Mouse (Mus musculus) kidney, postnatal 0 days (tissue): ENCODE results near the gene Hecw2. TPM values are rescaled to one million over a fixed set of nuclear protein-coding genes. Genes with fewer than 3 reads are reported as not detected.

Experiments used
- ATAC-seq: fragments of 200-750 bp; cut with Nextera tagmentation; replicated peaks from 2 replicates; pipeline ENCODE4 v1.8.0; 2017; ENCODE audit warnings: low read depth, moderate number of reproducible peaks, moderate TSS enrichment, moderate library complexity; ENCODE audit not compliant: low FRiP score
- DNase-seq: peaks from one replicate; pipeline ENCODE4 v3.0.0-alpha.2; 2016; ENCODE audit warnings: low spot score
- H3K27ac ChIP-seq: fragments of 300-500 bp; sonication (generic); 2 replicates; pipeline ENCODE4 v1.5.1; 2014; ENCODE audit warnings: mild to moderate bottlenecking
- H3K27me3 ChIP-seq: fragments of 300-500 bp; sonication (generic); 2 replicates; pipeline ENCODE4 v1.6.1; 2014; ENCODE audit warnings: low read length, mixed read lengths; ENCODE audit not compliant: insufficient read depth
- H3K36me3 ChIP-seq: fragments of 300-500 bp; sonication (generic); 2 replicates; pipeline ENCODE4 v1.6.1; 2014; ENCODE audit warnings: low read length, mixed read lengths; ENCODE audit not compliant: insufficient read depth
- H3K4me1 ChIP-seq: fragments of 300-500 bp; sonication (generic); replicated peaks from 2 replicates; pipeline ENCODE4 v1.6.1; 2014; ENCODE audit warnings: antibody characterized with exemption, low read length, mixed read lengths; ENCODE audit not compliant: insufficient read depth
- H3K4me2 ChIP-seq: fragments of 300-500 bp; sonication (generic); 2 replicates; pipeline ENCODE4 v1.6.1; 2014; ENCODE audit warnings: mild to moderate bottlenecking, low read length, moderate library complexity, mixed read lengths
- H3K4me3 ChIP-seq: fragments of 300-500 bp; sonication (generic); replicated peaks from 2 replicates; pipeline ENCODE4 v1.5.1; 2014; ENCODE audit warnings: low read depth, low read length
- H3K9ac ChIP-seq: fragments of 300-500 bp; sonication (generic); 2 replicates; pipeline ENCODE4 v1.6.1; 2014; ENCODE audit warnings: low read depth, low read length
- H3K9me3 ChIP-seq: fragments of 300-500 bp; sonication (generic); replicated peaks from 2 replicates; pipeline ENCODE4 v1.6.1; 2016; ENCODE audit warnings: low read length, inconsistent platforms, mixed read lengths
- CTCF ChIP-seq: IDR thresholded peaks from 2 replicates; pipeline ENCODE4 v1.5.1; 2016; ENCODE audit warnings: antibody characterized with exemption, low read depth, mild to moderate bottlenecking, moderate library complexity
- WGBS: fragments of 180-500 bp; shearing (Covaris S2); extraction: QIAGEN DNeasy Blood & Tissue Kit; methylation state at CpG from one replicate; pipeline ENCODE4 v1.1.7; 2014; 5-methylcytosine and 5-hydroxymethylcytosine counted together
- polyA plus RNA-seq: library from polyadenylated mRNA; unstranded; fragments of >200 nt; fragmentation: Nextera tagmentation; extraction: Ambion mirVana; gene quantifications from 2 replicates; pipeline ENCODE4 v1.2.1, GENCODE M21; 2015

The Hecw2 gene
- polyA plus RNA-seq, 1 experiment from 2014 or later = 2.5 TPM

DNA sequence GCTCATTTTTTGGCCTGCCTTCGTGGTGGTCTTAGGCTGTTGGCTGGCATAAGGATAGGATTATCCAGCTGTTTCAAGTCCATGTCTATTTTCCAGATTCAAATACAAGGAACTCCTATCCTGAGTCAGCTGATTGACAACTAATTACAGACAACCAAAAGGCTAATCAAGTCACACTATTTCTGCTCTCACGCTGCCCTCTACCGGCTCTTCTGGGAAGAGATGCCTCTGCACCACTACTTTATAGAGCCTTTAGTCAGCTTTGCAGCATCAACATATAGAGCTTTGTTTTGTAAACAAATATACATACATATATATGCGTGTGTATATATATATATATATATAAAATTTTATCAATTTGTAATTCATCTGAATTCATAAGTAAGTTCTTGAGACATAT lies 267.4 kb downstream of the Hecw2 start:
- ATAC-seq = 0 out of 2 replicates have a peak, but pooled peaks have one; percentile 52
- H3K27me3 ChIP-seq = no peaks in the 10 kb centered on the region
- no peak overlapping the region for H3K4me3 ChIP-seq
- H3K27ac ChIP-seq = no peak overlapping the region
- no peaks in the 10 kb centered on the region for H3K36me3 ChIP-seq
- peak; percentile 63 for DNase-seq
- TF ChIP-seq CTCF = peak; percentile 67
- no peaks in the 10 kb centered on the region for H3K9me3 ChIP-seq
- H3K4me2 ChIP-seq = no peak overlapping the region
- no peak overlapping the region for H3K9ac ChIP-seq
- 34% methylated on average over 4 of the region's 4 CpGs for WGBS
- H3K4me1 ChIP-seq = no peaks in the 10 kb centered on the region

DNA sequence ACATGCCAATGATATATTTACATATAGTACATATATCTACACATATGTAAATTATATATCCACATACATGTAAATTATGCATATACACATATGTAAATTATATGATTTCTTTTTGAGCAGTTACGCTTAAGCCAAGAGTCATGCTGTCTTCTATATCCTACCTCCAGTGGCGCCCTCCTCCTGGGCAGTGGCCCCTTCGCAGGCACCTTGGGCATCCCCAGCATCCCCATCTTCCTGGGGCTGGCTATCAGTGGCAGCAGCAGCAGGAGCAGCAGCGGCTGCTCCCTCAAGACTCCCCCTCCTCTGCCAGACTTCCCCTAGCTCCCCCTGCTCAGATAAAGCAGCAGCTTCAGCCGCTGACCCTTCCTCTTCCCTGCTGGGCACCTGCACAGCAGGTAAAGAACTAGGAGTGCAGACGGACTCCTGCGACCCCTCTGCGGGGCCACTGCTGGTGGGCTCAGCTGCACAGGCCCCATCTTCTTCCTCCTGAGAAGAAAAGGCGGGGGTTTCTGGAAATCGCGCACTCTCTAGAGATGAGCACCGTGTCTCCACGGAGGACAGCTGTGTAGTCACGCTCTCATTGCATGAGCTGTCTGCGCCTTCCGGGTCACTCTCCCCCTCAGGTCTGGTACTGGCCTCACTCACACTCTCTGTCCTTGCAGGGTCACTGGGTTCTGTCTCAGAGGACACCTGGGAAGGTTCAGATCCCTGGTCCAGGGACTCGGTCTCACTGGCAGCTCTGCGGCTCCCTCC lies 269.6 kb downstream of the Hecw2 start:
- no peaks in the 10 kb centered on the region for H3K36me3 ChIP-seq

DNA sequence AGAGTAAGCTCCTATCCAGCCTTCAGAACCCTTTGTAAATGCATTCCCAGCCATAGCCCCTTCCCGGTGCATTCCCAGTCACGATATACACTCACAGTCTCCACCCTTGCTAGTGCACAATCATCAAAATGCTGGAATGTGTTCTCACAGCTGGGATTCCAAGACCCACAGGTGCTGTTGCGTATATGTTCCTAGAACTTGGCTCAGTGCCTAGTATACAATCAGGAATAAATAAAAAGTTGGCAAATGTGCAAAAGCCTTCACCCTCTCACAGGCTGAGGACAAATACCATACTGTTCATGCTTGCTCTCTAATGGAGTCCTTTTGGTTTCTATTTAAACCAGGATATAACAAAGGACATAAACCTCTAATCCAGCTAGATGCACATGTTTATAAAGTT lies 283.1 kb downstream of the Hecw2 start:
- H3K9me3 ChIP-seq = no peaks in the 10 kb centered on the region
- 43% methylated on average over 3 of the region's 3 CpGs for WGBS
- no peak for ATAC-seq
- no peak overlapping the region for H3K4me2 ChIP-seq
- peak; percentile 27 for DNase-seq
- H3K9ac ChIP-seq = no peak overlapping the region
- no peaks in the 10 kb centered on the region for H3K27me3 ChIP-seq
- no peaks in the 10 kb centered on the region for H3K4me1 ChIP-seq
- H3K27ac ChIP-seq = no peak overlapping the region
- no peak for TF ChIP-seq CTCF
- no peak overlapping the region for H3K4me3 ChIP-seq
- no peaks in the 10 kb centered on the region for H3K36me3 ChIP-seq

More for the DNA sequence above, 269.6 kb downstream of the Hecw2 start:
- ATAC-seq = 0 out of 2 replicates have a peak, but pooled peaks have one; percentile 49
- Histone ChIP-seq H3K4me1 (no peaks in the 10 kb centered on the region), H3K4me3 (no peak overlapping the region), H3K9me3 (no peaks in the 10 kb centered on the region), H3K9ac (no peak overlapping the region), H3K27ac (no peak overlapping the region), H3K27me3 (no peaks in the 10 kb centered on the region), H3K4me2 (no peak overlapping the region)
- TF ChIP-seq CTCF = no peak
- 54% methylated on average over 18 of the region's 18 CpGs for WGBS
- no peak for DNase-seq

DNA sequence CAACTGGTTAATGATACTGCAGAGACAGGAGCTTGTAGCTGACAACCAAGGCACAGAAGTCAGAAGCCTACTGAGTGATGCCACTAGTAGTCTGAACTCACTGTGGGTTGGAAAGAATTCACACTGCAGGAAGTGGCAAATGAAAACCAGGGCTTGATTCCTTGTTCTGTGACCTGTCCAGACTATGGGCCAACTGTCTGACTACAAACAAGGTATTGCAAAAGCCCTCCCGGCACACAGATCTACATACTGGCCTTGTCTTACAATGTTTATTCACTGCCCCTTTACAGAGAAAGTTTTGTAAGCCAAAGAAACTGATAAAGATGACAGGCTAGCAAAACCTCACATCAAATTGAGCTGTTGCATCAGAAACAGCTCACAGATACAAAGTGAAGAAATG lies 284.7 kb downstream of the Hecw2 start:
- no peak overlapping the region for H3K27ac ChIP-seq
- H3K9me3 ChIP-seq = no peaks in the 10 kb centered on the region
- no peak overlapping the region for H3K9ac ChIP-seq
- H3K4me3 ChIP-seq = no peak overlapping the region
- H3K4me2 ChIP-seq = no peak overlapping the region
- ATAC-seq (no peak), DNase-seq (no peak)
- TF ChIP-seq CTCF = no peak
- no peaks in the 10 kb centered on the region for H3K36me3 ChIP-seq
- H3K4me1 ChIP-seq = no peaks in the 10 kb centered on the region
- H3K27me3 ChIP-seq = no peaks in the 10 kb centered on the region
- 81% methylated on average over 1 of the region's 1 CpGs for WGBS

DNA sequence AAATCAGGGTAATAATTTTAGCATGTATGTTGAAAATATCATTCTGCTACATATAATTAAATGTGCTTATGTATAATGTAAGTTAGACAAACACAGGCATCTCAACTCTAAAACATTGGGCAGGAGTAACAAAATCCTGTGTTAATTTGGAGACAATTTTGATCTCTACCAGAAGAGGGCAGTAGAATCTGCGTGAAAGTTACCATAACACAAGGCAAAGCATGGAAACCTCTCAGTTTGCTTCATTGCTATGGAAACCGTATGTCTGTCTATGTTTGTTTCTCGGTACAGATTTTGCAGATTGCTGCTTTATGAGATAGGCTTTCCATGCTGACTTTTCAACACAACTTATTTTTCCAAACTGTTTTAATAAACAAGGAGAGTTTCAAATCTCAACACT lies 285.9 kb downstream of the Hecw2 start:
- peak; percentile 83 for DNase-seq
- Histone ChIP-seq H3K27ac (no peak overlapping the region), H3K4me2 (no peak overlapping the region), H3K4me1 (no peaks in the 10 kb centered on the region), H3K36me3 (no peaks in the 10 kb centered on the region), H3K9ac (no peak overlapping the region), H3K9me3 (no peaks in the 10 kb centered on the region), H3K27me3 (no peaks in the 10 kb centered on the region), H3K4me3 (no peak overlapping the region)
- WGBS = 15% methylated on average over 3 of the region's 3 CpGs
- 0 out of 2 replicates have a peak, but pooled peaks have one; percentile 33 for ATAC-seq
- TF ChIP-seq CTCF = peak; percentile 84

DNA sequence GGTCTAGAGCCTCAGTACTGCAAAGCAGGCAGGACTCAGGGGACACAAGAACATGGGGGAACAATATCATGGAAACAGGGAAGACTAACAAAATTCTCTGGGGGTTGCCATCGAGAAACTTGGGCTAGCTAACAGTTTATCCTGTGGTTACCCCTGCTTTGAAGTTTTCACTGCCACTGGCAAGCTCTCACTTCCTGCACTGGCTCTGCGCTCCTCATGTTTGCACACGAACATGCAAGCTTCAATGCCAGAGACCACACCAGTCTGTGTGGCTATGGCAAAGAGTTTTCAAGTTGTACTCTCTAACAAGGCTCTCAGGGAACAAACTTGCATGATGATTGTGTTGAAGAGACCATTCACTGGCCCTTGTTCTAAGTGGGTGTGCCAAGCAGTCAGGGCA lies 288.8 kb downstream of the Hecw2 start:
- H3K27me3 ChIP-seq = no peaks in the 10 kb centered on the region
- no peak overlapping the region for H3K27ac ChIP-seq
- H3K4me2 ChIP-seq = no peak overlapping the region
- ATAC-seq (no peak), DNase-seq (no peak)
- no peaks in the 10 kb centered on the region for H3K9me3 ChIP-seq
- H3K36me3 ChIP-seq = no peaks in the 10 kb centered on the region
- no peak overlapping the region for H3K9ac ChIP-seq
- WGBS = 75% methylated on average over 3 of the region's 3 CpGs
- no peak overlapping the region for H3K4me3 ChIP-seq
- no peak for TF ChIP-seq CTCF
- H3K4me1 ChIP-seq = no peaks in the 10 kb centered on the region
